Mouse (Mus musculus) heart, postnatal 10 days (tissue): ENCODE results near the gene Galnt16. TPM values are rescaled to one million over a fixed set of nuclear protein-coding genes. Genes with fewer than 3 reads are reported as not detected.
A peak's percentile ranks its signal among the peaks of the same experiment; 100 is the strongest.

ENCODE experiments used
- DNase-seq, 2 experiments: peaks; one replicate each; pipeline ENCODE4 v3.0.0; 2021
- intact Hi-C: fragments of 180-260 bp; cut with DNase I; formaldehyde crosslinking; loops from one replicate; pipeline ENCODE4 v1.15.1; 2025
- total RNA-seq, 2 experiments: library from RNA; stranded (reverse); gene quantifications; 2 replicates each; pipeline ENCODE4 v1.2.3; 2021

The Galnt16 gene
- total RNA-seq, 2 experiments from 2014 or later = 13.4 to 16.0 TPM

- intact Hi-C loops = no loop called here
- no peak for DNase-seq
These were observed 126.4 kb downstream of the Galnt16 start for GRCm38 (mm10) chr12:80644506-80644868.

- intact Hi-C loops = no loop called here
- no peak for DNase-seq
These were observed 128.3 kb downstream of the Galnt16 start for GRCm38 (mm10) chr12:80646377-80646776.

GRCm38 (mm10) chr12:80653951-80654658, 136.0 kb downstream of the Galnt16 start:
- DNase-seq = peak; percentile 69 to 73
- intact Hi-C loops = no loop called here

GRCm38 (mm10) chr12:80654659-80655025, 136.6 kb downstream of the Galnt16 start:
- intact Hi-C loops = no loop called here
- DNase-seq = peak; percentile 25 to 32

- no peak for DNase-seq
- intact Hi-C loops = no loop called here
These were observed 140.6 kb downstream of the Galnt16 start for GRCm38 (mm10) chr12:80658661-80659060.

GRCm38 (mm10) chr12:80662322-80662721, 144.2 kb downstream of the Galnt16 start:
- intact Hi-C loops = no loop called here
- DNase-seq = no peak

GRCm38 (mm10) chr12:80663935-80664334, 145.9 kb downstream of the Galnt16 start:
- intact Hi-C loops = no loop called here
- no peak for DNase-seq

GRCm38 (mm10) chr12:80668391-80668790, 150.3 kb downstream of the Galnt16 start:
- intact Hi-C loops = no loop called here
- no peak for DNase-seq

GRCm38 (mm10) chr12:80673170-80673569, 155.1 kb downstream of the Galnt16 start:
- peak; percentile 65 to 74 for DNase-seq
- intact Hi-C loops = loop anchor here (5.0 kb wide), 2 partner anchors 176 to 516 kb away; no protein-coding TSS in a partner anchor

Other genes starting within 250 kb of the Galnt16 start
- 10 to 100 TPM; 34.0 to 42.4 TPM for gene Dcaf5, start 81.7 kb upstream of the Galnt16 start, total RNA-seq
- gene Exd2, start 55.2 kb upstream of the Galnt16 start, total RNA-seq = 10 to 100 TPM; 12.8 to 13.3 TPM
- 10 to 100 TPM; 25.8 to 27.1 TPM for gene Slc39a9, start 125.6 kb downstream of the Galnt16 start, total RNA-seq
- 10 to 100 TPM; 43.6 to 60.4 TPM for gene Erh, start 126.1 kb downstream of the Galnt16 start, total RNA-seq
- under 1 TPM; 0.25 to 0.60 TPM for gene Plekhd1, start 174.3 kb downstream of the Galnt16 start, total RNA-seq
- gene Ccdc177, start 242.4 kb downstream of the Galnt16 start, total RNA-seq = under 1 TPM; 0.10 to 0.12 TPM